In genomic region chr1:150991745-150992554, GRCm38 (mm10) we compare ENCODE assay signal across 8 mouse cellular contexts. TPM values are rescaled to one million over a fixed set of nuclear protein-coding genes. Genes with fewer than 3 reads are reported as not detected.
DNase-seq lines count a peak whose midpoint lies in the region; ATAC-seq and TF ChIP-seq lines count a peak whose summit lies in the region.

No protein-coding gene starts in this region.

- WGBS in spleen, adult 2 months, result 7% methylated on average over 10 of the region's 10 CpGs
- WGBS in heart, postnatal 0 days, result 2% methylated on average over 10 of the region's 10 CpGs
- 11% methylated on average over 10 of the region's 10 CpGs for WGBS in liver, embryonic 15.5 days (ENCODE audit: insufficient replicate concordance)
- WGBS in small intestine, adult 2 months, result 14% methylated on average over 10 of the region's 10 CpGs

- ATAC-seq in heart, postnatal 0 days (ENCODE audit: insufficient read depth, low read depth), result peak; percentile 75
- no peak for ATAC-seq in liver, embryonic 15.5 days (ENCODE audit: insufficient read depth)

- H3K4me3 ChIP-seq in spleen, adult 2 months (ENCODE audit: extremely low read depth, insufficient read depth, insufficient read length), result peak overlapping the region; percentile 12; the same call in 1 of the 2 replicates
- H3K4me3 ChIP-seq in heart, postnatal 0 days (ENCODE audit: low read depth, low read length), result peak overlapping the region; percentile 71
- peak overlapping the region; percentile 24 for H3K4me3 ChIP-seq in liver, embryonic 15.5 days (replicated peaks)
- H3K4me3 ChIP-seq in small intestine, adult 2 months (ENCODE audit: low read depth, low read length), result peak overlapping the region; percentile 35

- H3K9me3 ChIP-seq in heart, postnatal 0 days (replicated peaks; ENCODE audit: control insufficient read depth, low read length), result 0 out of 2 replicates have a peak, but pooled peaks cover 9% of the 10 kb centered on the region
- no peaks in the 10 kb centered on the region for H3K9me3 ChIP-seq in liver, embryonic 15.5 days (replicated peaks)

- TF ChIP-seq CTCF in spleen, adult 2 months (IDR thresholded peaks at IDR 0.05; ENCODE audit: extremely low read depth, insufficient read depth, insufficient read length, insufficient replicate concordance), result no peak
- TF ChIP-seq CTCF in heart, postnatal 0 days (IDR thresholded peaks at IDR 0.05; ENCODE audit: low read depth), result no peak
- TF ChIP-seq CTCF in small intestine, adult 2 months (IDR thresholded peaks at IDR 0.05; ENCODE audit: extremely low read depth, insufficient read length, insufficient replicate concordance, low read depth, low read length), result no peak

- peaks cover 4% of the 10 kb centered on the region for H3K4me1 ChIP-seq in spleen, adult 2 months (ENCODE audit: control insufficient read depth, insufficient read depth, insufficient read length)
- H3K4me1 ChIP-seq in heart, postnatal 0 days (ENCODE audit: control insufficient read depth, insufficient read depth), result peaks cover 23% of the 10 kb centered on the region
- no peaks in the 10 kb centered on the region; the same call in 1 of the 2 replicates for H3K4me1 ChIP-seq in liver, embryonic 15.5 days (replicated peaks)
- no peaks in the 10 kb centered on the region for H3K4me1 ChIP-seq in small intestine, adult 2 months (ENCODE audit: control insufficient read depth, insufficient read depth, insufficient read length, low read length)

- peaks cover 5% of the 10 kb centered on the region for H3K27me3 ChIP-seq in spleen, adult 2 months (ENCODE audit: control insufficient read depth, insufficient read depth, low read length)
- H3K27me3 ChIP-seq in heart, postnatal 0 days (ENCODE audit: control insufficient read depth, insufficient read depth, low read length), result no peaks in the 10 kb centered on the region
- H3K27me3 ChIP-seq in liver, embryonic 15.5 days, result peaks cover 27% of the 10 kb centered on the region
- H3K27me3 ChIP-seq in small intestine, adult 2 months (ENCODE audit: control insufficient read depth, insufficient read depth, low read length), result peaks cover 14% of the 10 kb centered on the region

- H3K36me3 ChIP-seq in spleen, adult 2 months (ENCODE audit: control insufficient read depth, insufficient read depth, low read length), result no peaks in the 10 kb centered on the region
- H3K36me3 ChIP-seq in heart, postnatal 0 days (replicated peaks; ENCODE audit: control insufficient read depth, insufficient read depth, low read length), result no peaks in the 10 kb centered on the region
- no peaks in the 10 kb centered on the region for H3K36me3 ChIP-seq in liver, embryonic 15.5 days (replicated peaks)
- H3K36me3 ChIP-seq in small intestine, adult 2 months (ENCODE audit: control insufficient read depth, insufficient read depth, low read length), result no peaks in the 10 kb centered on the region

- TF ChIP-seq POLR2A in spleen, adult 2 months (IDR thresholded peaks at IDR 0.05; ENCODE audit: low read depth, low read length), result no peak
- no peak for TF ChIP-seq POLR2A in small intestine, adult 2 months (IDR thresholded peaks at IDR 0.05; ENCODE audit: low read depth, low read length)

- no peak for DNase-seq in spleen, adult 2 months (ENCODE audit: low read depth in 1 of 2, low spot score in 2 of 2)
- DNase-seq in spleen, postnatal 36 days (ENCODE audit: low spot score in 2 of 2), result no peak
- peak; percentile 81 for DNase-seq in heart, postnatal 0 days (ENCODE audit: low spot score)
- DNase-seq in testis, postnatal 10 days (ENCODE audit: low spot score), result no peak
- no peak for DNase-seq in adrenal gland, postnatal 10 days
- no peak for DNase-seq in layer of hippocampus, adult 11-12 months (ENCODE audit: low spot score)

- TF ChIP-seq EP300 in heart, postnatal 0 days (IDR thresholded peaks at IDR 0.05; ENCODE audit: low read depth), result no peak

- H3K27ac ChIP-seq in spleen, adult 2 months (ENCODE audit: insufficient read depth, low read length), result no peak overlapping the region
- peak overlapping the region; percentile 91 for H3K27ac ChIP-seq in heart, postnatal 0 days (ENCODE audit: low read depth)
- H3K27ac ChIP-seq in liver, embryonic 15.5 days (replicated peaks), result no peak overlapping the region
- H3K27ac ChIP-seq in small intestine, adult 2 months (ENCODE audit: insufficient read depth, low read depth, low read length), result no peak overlapping the region

- peak overlapping the region; percentile 72 for H3K9ac ChIP-seq in heart, postnatal 0 days (replicated peaks; ENCODE audit: low read depth, low read length)
- H3K9ac ChIP-seq in liver, embryonic 15.5 days, result no peak overlapping the region

- peak overlapping the region; percentile 73 for H3K4me2 ChIP-seq in heart, postnatal 0 days (ENCODE audit: low read depth, low read length)
- peak overlapping the region; percentile 68 for H3K4me2 ChIP-seq in liver, embryonic 15.5 days

RNA-seq across cellular contexts. Expression of gene Hmcn1, which starts 1.3 kb away (rescaled TPM):
- 8.6 and 12.1 TPM in 2 replicates for polyA plus RNA-seq in spleen, adult 2 months (2012; rRNA removed)
- total RNA-seq in heart, postnatal 0 days (2014; rRNA removed; ENCODE audit: low replicate concordance), result 51.0 and 59.2 TPM in 2 replicates
- 18.3 and 18.9 TPM in 2 replicates for polyA plus RNA-seq in heart, postnatal 0 days (2015; fragmentation: Nextera tagmentation; extraction: Ambion mirVana)
- 1.7 and 2.0 TPM in 2 replicates for polyA plus RNA-seq in liver, embryonic 15.5 days (2015; fragmentation: Nextera tagmentation; extraction: Ambion mirVana)
- polyA plus RNA-seq in small intestine, adult 2 months (2012; rRNA removed), result 1.9 and 2.6 TPM in 2 replicates
- total RNA-seq in adrenal gland, postnatal 10 days (2021), result 10 to 100 TPM in 1 of 2 experiments, 1 to 10 TPM in 1; 5.9 to 11.2 TPM

Comparison
In these comparisons a context has a peak if more than half of its experiments do, and no peak if none do; other contexts are left out.
1. H3K4me3 ChIP-seq: peak in every context shown above with its lines; median percentile 71 in heart, postnatal 0 days; 35 in small intestine, adult 2 months; 24 in liver, embryonic 15.5 days; 12 in spleen, adult 2 months.